Mouse (Mus musculus): Measurements from ENCODE around the gene Gfer.

Gfer gene

DNA sequence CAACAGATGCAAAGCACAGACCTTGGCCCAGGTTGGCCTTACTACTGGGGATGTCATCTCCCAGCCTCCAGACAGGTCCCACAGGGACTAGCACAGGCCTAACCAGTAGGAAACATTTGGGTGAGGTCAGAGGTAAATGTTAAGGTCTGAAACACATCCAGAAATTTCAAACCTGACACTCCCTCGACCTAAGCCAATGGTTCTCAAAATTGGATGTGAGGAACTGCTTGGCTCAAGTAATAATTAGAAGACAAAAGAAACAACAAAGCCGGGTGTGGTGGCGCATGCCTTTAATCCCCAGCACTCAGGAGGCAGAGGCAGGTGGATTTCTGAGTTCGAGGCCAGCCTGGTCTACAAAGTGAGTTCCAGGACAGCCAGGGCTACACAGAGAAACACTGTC is 49.6 kb downstream of the Gfer start:
- DNase-seq = no peak

DNA sequence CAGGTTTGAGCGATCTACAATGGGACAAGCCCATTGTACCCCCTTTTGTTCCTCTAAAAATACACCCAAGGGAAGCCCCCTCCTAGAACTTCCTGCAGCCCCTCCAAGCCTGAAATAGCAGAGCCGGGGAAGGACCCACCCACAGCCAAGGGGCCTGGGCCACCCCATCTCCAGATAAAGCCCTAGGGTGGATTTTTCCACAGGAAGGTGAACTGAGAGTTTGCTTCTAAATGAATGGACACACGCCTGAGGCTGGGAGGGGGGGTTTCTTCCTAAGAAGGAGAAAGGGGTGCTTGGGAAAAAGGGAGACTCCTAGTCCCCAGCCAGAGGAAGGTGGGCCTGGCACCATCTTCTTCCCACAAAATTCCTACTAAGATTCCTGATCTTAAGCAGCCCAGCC is 50.0 kb downstream of the Gfer start:
- DNase-seq = no peak

DNA sequence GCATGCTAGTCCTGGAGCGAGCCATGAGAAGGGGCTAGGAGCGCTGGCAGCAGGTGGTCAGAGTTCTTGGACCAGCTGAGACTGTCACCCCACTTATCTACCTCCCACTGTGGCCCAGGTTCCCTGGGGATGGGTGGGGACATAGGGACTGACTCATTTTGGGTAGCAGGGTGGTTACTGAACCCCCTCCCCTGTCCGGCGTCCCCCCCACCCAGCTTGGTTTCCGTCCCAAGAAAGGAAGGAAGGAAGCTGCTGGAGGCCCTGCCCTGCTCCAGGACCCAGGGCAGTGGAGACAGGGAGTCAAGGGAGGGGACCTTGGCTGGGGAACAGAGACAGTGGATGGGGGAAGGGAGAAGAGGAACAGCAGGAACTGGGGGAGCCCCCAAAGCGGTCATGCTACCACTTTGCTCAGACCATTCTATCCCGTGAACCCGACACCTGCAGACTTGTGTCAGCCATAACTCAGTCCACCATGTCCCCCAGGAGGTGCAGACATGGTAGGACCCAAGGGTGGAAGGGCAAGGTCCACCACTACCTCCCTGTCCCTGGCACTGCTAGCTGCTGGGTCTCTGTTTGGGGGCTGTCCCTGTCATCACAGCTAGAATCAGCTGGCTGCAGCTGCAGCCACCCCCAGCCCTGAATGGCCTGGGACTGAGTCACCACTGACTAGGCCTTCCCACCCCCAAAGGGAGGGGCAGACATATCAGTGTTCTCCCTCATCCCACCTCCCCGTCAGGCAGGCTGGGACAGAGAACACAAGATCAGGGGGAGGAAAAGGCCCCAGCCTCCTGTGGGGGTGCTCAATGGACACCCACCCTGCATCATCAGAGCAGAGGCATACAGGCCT is 50.9 kb downstream of the Gfer start:
- DNase-seq = no peak

DNA sequence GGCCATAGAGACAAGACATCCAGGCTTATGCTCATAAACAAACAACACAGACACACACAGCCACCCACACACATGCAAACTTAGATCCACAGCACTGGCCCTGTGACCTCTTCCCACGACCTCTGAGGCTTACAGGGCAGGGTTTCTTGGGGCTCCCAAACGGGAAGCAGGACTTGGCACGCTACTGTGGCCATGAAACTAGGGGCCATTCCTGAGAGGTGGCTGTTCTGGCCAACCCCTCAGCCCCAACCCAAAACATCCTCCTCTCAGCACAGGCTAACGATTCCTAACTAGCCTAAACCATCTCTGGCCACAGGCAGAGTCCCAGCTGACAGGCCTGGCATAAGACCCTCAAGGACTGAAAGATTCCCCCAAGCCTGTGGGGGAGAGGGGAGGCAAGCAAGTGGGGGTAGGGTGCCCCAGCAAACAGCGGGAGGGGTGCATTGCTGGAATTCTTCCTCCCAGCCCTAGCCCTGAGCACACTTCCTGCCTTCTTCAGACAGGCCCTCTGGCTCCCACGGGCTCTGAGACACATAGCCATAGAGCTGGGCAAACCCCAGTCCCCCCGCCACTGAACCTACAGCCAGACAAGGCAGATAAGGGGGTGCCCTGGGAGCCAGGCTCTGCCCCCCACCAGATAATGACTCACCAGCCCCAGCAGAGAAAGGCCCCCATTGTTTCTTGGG is 51.8 kb downstream of the Gfer start:
- DNase-seq = no peak

Data from right cerebral cortex, postnatal 4 days (tissue).